Mouse (Mus musculus) v-Abl transformed pro-B cells (cell line): Measurements from ENCODE around the gene Eln.

Experiments used
- in situ Hi-C, 2 experiments: fragments of 400-800 bp; cut with MboI; formaldehyde crosslinking; loops; one replicate each; pipeline ENCODE4 v1.15.1; 2025; ENCODE audit not compliant: unreplicated experiment in 2 of 2

Gene Eln

GRCm38 (mm10) chr5:134746890-134747511 lies at the start of gene Eln:
Gene Eln, minus strand, starts transcription at chr5:134747323.
- in situ Hi-C loops, result loop anchor here (5.0 to 10.0 kb wide), 2 partner anchors 218 to 220 kb away; no protein-coding TSS in a partner anchor

- in situ Hi-C loops, result no loop called here
Observed at GRCm38 (mm10) chr5:134790080-134790995, 43.2 kb upstream of the Eln start.

- in situ Hi-C loops, result no loop called here
Observed at GRCm38 (mm10) chr5:134788237-134788636, 41.1 kb upstream of the Eln start.

GRCm38 (mm10) chr5:134785691-134786371 lies 38.7 kb upstream of the Eln start:
- in situ Hi-C loops, result no loop called here

GRCm38 (mm10) chr5:134783794-134784193 lies 36.7 kb upstream of the Eln start:
- in situ Hi-C loops, result no loop called here

- in situ Hi-C loops, result no loop called here
Observed at GRCm38 (mm10) chr5:134780963-134781362, 33.8 kb upstream of the Eln start.

- in situ Hi-C loops, result no loop called here
Observed at GRCm38 (mm10) chr5:134780146-134780545, 33.0 kb upstream of the Eln start.

- in situ Hi-C loops, result no loop called here
Observed at GRCm38 (mm10) chr5:134776551-134776950, 29.4 kb upstream of the Eln start.

GRCm38 (mm10) chr5:134772522-134772921 lies 25.4 kb upstream of the Eln start:
- in situ Hi-C loops, result no loop called here

GRCm38 (mm10) chr5:134771750-134772149 lies 24.6 kb upstream of the Eln start:
- in situ Hi-C loops, result no loop called here

GRCm38 (mm10) chr5:134769181-134769580 lies 22.1 kb upstream of the Eln start:
- in situ Hi-C loops, result no loop called here

GRCm38 (mm10) chr5:134765441-134765840 lies 18.3 kb upstream of the Eln start:
- in situ Hi-C loops, result no loop called here

GRCm38 (mm10) chr5:134763326-134763725 lies 16.2 kb upstream of the Eln start:
- in situ Hi-C loops, result no loop called here

- in situ Hi-C loops, result no loop called here
Observed at GRCm38 (mm10) chr5:134761409-134762124, 14.4 kb upstream of the Eln start.

GRCm38 (mm10) chr5:134756031-134756430 lies 8.9 kb upstream of the Eln start:
- in situ Hi-C loops, result no loop called here

GRCm38 (mm10) chr5:134754096-134754495 lies 7.0 kb upstream of the Eln start:
- in situ Hi-C loops, result no loop called here

GRCm38 (mm10) chr5:134750469-134750868 lies 3.3 kb upstream of the Eln start:
- in situ Hi-C loops, result no loop called here

- in situ Hi-C loops, result loop anchor here (5.0 to 10.0 kb wide), 2 partner anchors 217 to 219 kb away; no protein-coding TSS in a partner anchor
Observed at GRCm38 (mm10) chr5:134747947-134748618, 960 bp upstream of the Eln start.

- in situ Hi-C loops, result loop anchor here (5.0 to 10.0 kb wide), 2 partner anchors 217 to 220 kb away; no protein-coding TSS in a partner anchor
Observed at GRCm38 (mm10) chr5:134747512-134747893, 380 bp upstream of the Eln start.

GRCm38 (mm10) chr5:134746201-134746600 lies 922 bp downstream of the Eln start:
- in situ Hi-C loops, result loop anchor here (5.0 to 10.0 kb wide), 2 partner anchors 219 to 221 kb away; no protein-coding TSS in a partner anchor
